Mouse (Mus musculus): ENCODE measurements around the gene Ust. TPM values are rescaled to one million over a fixed set of nuclear protein-coding genes. Genes with fewer than 3 reads are reported as not detected.

The Ust gene
- polyA plus RNA-seq, 1 experiment from 2014 or later = 4.0 TPM

GRCm38 (mm10) chr10:8287350-8287791, 231.3 kb downstream of the Ust start:
- Histone ChIP-seq H3K9ac (no peak overlapping the region), H3K4me1 (no peaks in the 10 kb centered on the region), H3K4me2 (no peak overlapping the region), H3K27ac (no peak overlapping the region), H3K27me3 (no peaks in the 10 kb centered on the region), H3K9me3 (replicated peaks) (no peaks in the 10 kb centered on the region), H3K36me3 (ENCODE audit: poor library complexity, severe bottlenecking) (no peaks in the 10 kb centered on the region), H3K4me3 (no peak overlapping the region)
- ATAC-seq = no peak
- 26% methylated on average over 6 of the region's 6 CpGs for WGBS

- Histone ChIP-seq H3K27me3 (no peaks in the 10 kb centered on the region), H3K9ac (no peak overlapping the region), H3K36me3 (ENCODE audit: poor library complexity, severe bottlenecking) (no peaks in the 10 kb centered on the region), H3K4me1 (no peaks in the 10 kb centered on the region), H3K27ac (no peak overlapping the region), H3K9me3 (replicated peaks) (no peaks in the 10 kb centered on the region), H3K4me3 (no peak overlapping the region), H3K4me2 (no peak overlapping the region)
- WGBS = 94% methylated on average over 3 of the region's 3 CpGs
- no peak for ATAC-seq
Observed at GRCm38 (mm10) chr10:8283991-8284390, 234.6 kb downstream of the Ust start.

GRCm38 (mm10) chr10:8277094-8277493, 241.5 kb downstream of the Ust start:
- no peak overlapping the region for H3K27ac ChIP-seq
- no peaks in the 10 kb centered on the region for H3K4me1 ChIP-seq
- 88% methylated on average over 5 of the region's 5 CpGs for WGBS
- no peaks in the 10 kb centered on the region for H3K27me3 ChIP-seq
- H3K9ac ChIP-seq = no peak overlapping the region
- ATAC-seq = no peak
- no peak overlapping the region for H3K4me3 ChIP-seq
- no peaks in the 10 kb centered on the region for H3K9me3 ChIP-seq (replicated peaks)
- H3K4me2 ChIP-seq = no peak overlapping the region
- no peaks in the 10 kb centered on the region for H3K36me3 ChIP-seq (ENCODE audit: poor library complexity, severe bottlenecking)

- 89% methylated on average over 4 of the region's 4 CpGs for WGBS
- H3K4me1 ChIP-seq = no peaks in the 10 kb centered on the region
- H3K27ac ChIP-seq = no peak overlapping the region
- no peaks in the 10 kb centered on the region for H3K27me3 ChIP-seq
- H3K4me3 ChIP-seq = no peak overlapping the region
- no peaks in the 10 kb centered on the region for H3K36me3 ChIP-seq (ENCODE audit: poor library complexity, severe bottlenecking)
- no peaks in the 10 kb centered on the region for H3K9me3 ChIP-seq (replicated peaks)
- H3K9ac ChIP-seq = no peak overlapping the region
- H3K4me2 ChIP-seq = no peak overlapping the region
- no peak for ATAC-seq
Observed at GRCm38 (mm10) chr10:8269681-8270080, 248.9 kb downstream of the Ust start.

- WGBS = 53% methylated on average over 4 of the region's 4 CpGs
- Histone ChIP-seq H3K9ac (no peak overlapping the region), H3K36me3 (ENCODE audit: poor library complexity, severe bottlenecking) (no peaks in the 10 kb centered on the region), H3K4me1 (no peaks in the 10 kb centered on the region), H3K4me2 (no peak overlapping the region), H3K27ac (no peak overlapping the region), H3K9me3 (replicated peaks) (no peaks in the 10 kb centered on the region), H3K4me3 (no peak overlapping the region), H3K27me3 (no peaks in the 10 kb centered on the region)
- ATAC-seq = no peak
Observed at GRCm38 (mm10) chr10:8259716-8260115, 258.9 kb downstream of the Ust start.

- Histone ChIP-seq H3K9ac (no peak overlapping the region), H3K27ac (no peak overlapping the region), H3K9me3 (replicated peaks) (no peaks in the 10 kb centered on the region), H3K4me1 (no peaks in the 10 kb centered on the region), H3K27me3 (no peaks in the 10 kb centered on the region), H3K4me3 (no peak overlapping the region), H3K36me3 (ENCODE audit: poor library complexity, severe bottlenecking) (no peaks in the 10 kb centered on the region), H3K4me2 (no peak overlapping the region)
- 97% methylated on average over 3 of the region's 3 CpGs for WGBS
- ATAC-seq = no peak
Observed at GRCm38 (mm10) chr10:8250005-8250404, 268.6 kb downstream of the Ust start.

- no peak overlapping the region for H3K9ac ChIP-seq
- H3K27me3 ChIP-seq = no peaks in the 10 kb centered on the region
- H3K36me3 ChIP-seq (ENCODE audit: poor library complexity, severe bottlenecking) = no peaks in the 10 kb centered on the region
- H3K4me3 ChIP-seq = no peak overlapping the region
- H3K27ac ChIP-seq = no peak overlapping the region
- no peaks in the 10 kb centered on the region for H3K4me1 ChIP-seq
- WGBS = 19% methylated on average over 4 of the region's 4 CpGs
- ATAC-seq = peak; percentile 53; the same call in 1 of the 2 replicates
- no peak overlapping the region for H3K4me2 ChIP-seq
- no peaks in the 10 kb centered on the region for H3K9me3 ChIP-seq (replicated peaks)
Observed at GRCm38 (mm10) chr10:8242336-8242735, 276.3 kb downstream of the Ust start.

GRCm38 (mm10) chr10:8240703-8241102, 277.9 kb downstream of the Ust start:
- no peak overlapping the region for H3K4me2 ChIP-seq
- WGBS = 81% methylated on average over 3 of the region's 4 CpGs
- H3K4me3 ChIP-seq = no peak overlapping the region
- H3K9me3 ChIP-seq (replicated peaks) = no peaks in the 10 kb centered on the region
- no peak overlapping the region for H3K27ac ChIP-seq
- no peaks in the 10 kb centered on the region for H3K27me3 ChIP-seq
- H3K4me1 ChIP-seq = no peaks in the 10 kb centered on the region
- ATAC-seq = no peak
- no peak overlapping the region for H3K9ac ChIP-seq
- no peaks in the 10 kb centered on the region for H3K36me3 ChIP-seq (ENCODE audit: poor library complexity, severe bottlenecking)

- H3K9ac ChIP-seq = no peak overlapping the region
- 0 out of 2 replicates have a peak, but pooled peaks cover 1% of the 10 kb centered on the region for H3K9me3 ChIP-seq (replicated peaks)
- H3K27ac ChIP-seq = no peak overlapping the region
- ATAC-seq = peak; percentile 68
- H3K4me3 ChIP-seq = no peak overlapping the region
- 10% methylated on average over 3 of the region's 3 CpGs for WGBS
- no peak overlapping the region for H3K4me2 ChIP-seq
- no peaks in the 10 kb centered on the region for H3K36me3 ChIP-seq (ENCODE audit: poor library complexity, severe bottlenecking)
- no peaks in the 10 kb centered on the region for H3K27me3 ChIP-seq
- no peaks in the 10 kb centered on the region for H3K4me1 ChIP-seq
Observed at GRCm38 (mm10) chr10:8240242-8240641, 278.4 kb downstream of the Ust start.

GRCm38 (mm10) chr10:8236780-8237571, 281.6 kb downstream of the Ust start:
- no peaks in the 10 kb centered on the region for H3K27me3 ChIP-seq
- no peaks in the 10 kb centered on the region for H3K36me3 ChIP-seq (ENCODE audit: poor library complexity, severe bottlenecking)
- H3K9ac ChIP-seq = no peak overlapping the region
- no peak overlapping the region for H3K4me3 ChIP-seq
- no peak overlapping the region for H3K27ac ChIP-seq
- 94% methylated on average over 10 of the region's 10 CpGs for WGBS
- H3K9me3 ChIP-seq (replicated peaks) = 0 out of 2 replicates have a peak, but pooled peaks cover 5% of the 10 kb centered on the region
- H3K4me2 ChIP-seq = no peak overlapping the region
- H3K4me1 ChIP-seq = no peaks in the 10 kb centered on the region
- ATAC-seq = no peak

- Histone ChIP-seq H3K4me1 (no peaks in the 10 kb centered on the region), H3K4me2 (no peak overlapping the region), H3K27ac (no peak overlapping the region), H3K27me3 (no peaks in the 10 kb centered on the region), H3K4me3 (no peak overlapping the region), H3K9me3 (replicated peaks) (0 out of 2 replicates have a peak, but pooled peaks cover 5% of the 10 kb centered on the region), H3K36me3 (ENCODE audit: poor library complexity, severe bottlenecking) (no peaks in the 10 kb centered on the region), H3K9ac (no peak overlapping the region)
- 91% methylated on average over 8 of the region's 8 CpGs for WGBS
- ATAC-seq = no peak
Observed at GRCm38 (mm10) chr10:8233148-8233901, 285.3 kb downstream of the Ust start.

- Histone ChIP-seq H3K4me2 (no peak overlapping the region), H3K27ac (no peak overlapping the region), H3K4me3 (no peak overlapping the region), H3K9ac (no peak overlapping the region), H3K9me3 (replicated peaks) (0 out of 2 replicates have a peak, but pooled peaks cover 5% of the 10 kb centered on the region), H3K27me3 (no peaks in the 10 kb centered on the region), H3K36me3 (ENCODE audit: poor library complexity, severe bottlenecking) (no peaks in the 10 kb centered on the region), H3K4me1 (no peaks in the 10 kb centered on the region)
- ATAC-seq = no peak
- 93% methylated on average over 6 of the region's 6 CpGs for WGBS
Observed at GRCm38 (mm10) chr10:8232535-8232934, 286.1 kb downstream of the Ust start.
